Mouse (Mus musculus) layer of hippocampus, adult 6 months (tissue): Measurements from ENCODE around the gene Dlx6. TPM values are rescaled to one million over a fixed set of nuclear protein-coding genes. Genes with fewer than 3 reads are reported as not detected.

Source experiments
- long read RNA-seq, 2 experiments: library from polyadenylated mRNA; unstranded; transcript quantifications; one replicate each; pipeline ENCODE4 v2.0.0; 2019 to 2020
- polyA plus RNA-seq: library from polyadenylated mRNA; unstranded; fragments of <200 nt; fragmentation: Nextera tagmentation; gene quantifications from 2 replicates; pipeline ENCODE4 v1.2.3, GENCODE M21; 2021

Dlx6 gene
- 1.1 and 1.3 TPM in 2 replicates for polyA plus RNA-seq
- long read RNA-seq, experiment 1 = 0 reads
- long read RNA-seq, experiment 2 = 0 reads

DNA sequence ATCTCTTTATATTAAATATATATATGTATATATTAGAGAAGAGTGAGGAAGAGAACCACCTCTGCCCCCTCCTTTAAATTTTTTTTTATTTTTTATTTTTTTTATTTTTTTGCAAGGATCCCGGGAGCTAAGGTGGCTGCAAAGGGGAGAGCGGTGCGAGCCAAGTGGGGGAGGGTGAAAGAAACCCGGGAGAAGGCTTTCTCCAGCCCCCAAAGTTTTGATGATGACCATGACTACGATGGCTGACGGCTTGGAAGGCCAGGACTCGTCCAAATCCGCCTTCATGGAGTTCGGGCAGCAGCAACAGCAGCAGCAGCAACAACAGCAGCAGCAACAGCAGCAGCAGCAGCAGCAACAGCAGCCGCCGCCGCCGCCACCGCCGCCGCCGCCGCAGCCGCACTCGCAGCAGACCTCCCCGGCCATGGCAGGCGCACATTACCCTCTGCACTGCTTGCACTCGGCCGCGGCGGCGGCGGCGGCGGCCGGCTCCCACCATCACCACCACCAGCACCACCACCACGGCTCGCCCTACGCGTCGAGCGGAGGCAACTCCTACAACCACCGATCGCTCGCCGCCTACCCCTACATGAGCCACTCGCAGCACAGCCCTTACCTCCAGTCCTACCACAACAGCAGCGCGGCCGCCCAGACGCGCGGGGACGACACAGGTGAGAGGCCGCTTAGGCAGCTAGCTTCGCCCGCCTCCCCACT lies at the start of gene Dlx6:
Gene Dlx6 (plus strand): TSS at position 175 of the 711 bp plus-strand sequence.

DNA sequence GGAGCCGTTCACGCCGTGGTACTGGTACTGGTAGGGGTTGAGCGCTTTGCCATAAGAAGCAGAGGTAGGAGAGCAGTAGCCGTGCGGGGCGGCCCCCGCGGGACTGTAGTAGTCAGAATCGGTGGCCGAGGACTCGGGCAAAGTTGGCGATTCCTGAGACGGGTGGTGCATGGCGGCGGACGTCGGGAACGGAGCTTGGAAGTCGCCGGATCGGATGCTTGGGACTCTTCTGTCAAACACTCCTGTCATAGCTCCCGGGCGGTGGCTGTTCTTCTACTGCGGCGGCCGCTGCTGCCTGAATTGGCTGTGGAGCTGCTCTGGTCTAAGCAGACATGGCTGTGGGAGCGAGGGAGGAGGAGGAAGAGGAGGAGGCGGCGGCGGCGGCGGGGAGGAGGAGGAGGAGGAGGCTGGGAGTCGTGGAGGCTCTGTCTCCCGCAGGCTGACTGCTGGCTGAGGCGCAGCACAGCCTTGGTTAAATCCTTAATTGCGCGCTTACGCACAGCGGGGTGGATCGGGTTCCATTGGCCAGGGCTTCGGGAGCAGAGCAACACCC lies 18.6 kb downstream of the Dlx6 start, which contains the start of gene Dlx5:
Gene Dlx5 (minus strand): TSS at position 448 of the 553 bp plus-strand sequence.

Other genes with a start within 250 kb of the Dlx6 start
- 5.1 and 5.6 TPM in 2 replicates for gene Dlx5, start 18.8 kb downstream of the Dlx6 start, polyA plus RNA-seq
- gene Sdhaf3, start 92.7 kb downstream of the Dlx6 start, polyA plus RNA-seq = 6.8 and 7.5 TPM in 2 replicates